Mouse (Mus musculus): ENCODE data around the gene Galntl6.

DNA sequence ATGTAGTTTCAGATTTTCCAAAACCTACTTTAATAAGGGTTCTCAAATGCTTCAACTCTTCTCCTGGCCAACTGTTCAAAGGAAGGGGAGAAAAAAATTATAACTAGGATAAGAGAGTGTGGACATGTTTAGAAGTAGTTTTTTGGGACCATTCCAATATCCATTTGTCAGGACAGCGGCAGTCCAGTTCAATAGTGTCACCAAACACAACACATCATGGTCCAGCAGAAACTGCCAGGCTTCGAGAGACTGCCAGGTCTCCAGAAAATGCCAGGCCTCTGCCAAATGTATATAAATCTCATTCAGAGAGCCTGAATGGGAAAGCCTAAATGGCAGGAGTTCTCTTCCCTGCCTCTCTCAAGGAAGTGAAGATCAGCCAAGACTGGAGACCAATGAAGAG, 469.7 kb downstream of the Galntl6 start:
- TF ChIP-seq CTCF (IDR thresholded peaks at IDR 0.05; ENCODE audit: low read depth) (no peak), EP300 (IDR thresholded peaks at IDR 0.05; ENCODE audit: low read depth) (no peak)
